Mouse (Mus musculus): ENCODE data around the gene Dll4.

GRCm38 (mm10) chr2:119379455-119379854 is 53.9 kb downstream of the Dll4 start:
- no peak for TF ChIP-seq CTCF (IDR thresholded peaks at IDR 0.05; ENCODE audit: control insufficient read depth, insufficient read depth, low read length)
- TF ChIP-seq POLR2A (IDR thresholded peaks at IDR 0.05; ENCODE audit: borderline replicate concordance, control insufficient read depth, low read depth, low read length): no peak
